Mouse (Mus musculus): ENCODE results near the gene Tspan14.

Gene Tspan14

DNA sequence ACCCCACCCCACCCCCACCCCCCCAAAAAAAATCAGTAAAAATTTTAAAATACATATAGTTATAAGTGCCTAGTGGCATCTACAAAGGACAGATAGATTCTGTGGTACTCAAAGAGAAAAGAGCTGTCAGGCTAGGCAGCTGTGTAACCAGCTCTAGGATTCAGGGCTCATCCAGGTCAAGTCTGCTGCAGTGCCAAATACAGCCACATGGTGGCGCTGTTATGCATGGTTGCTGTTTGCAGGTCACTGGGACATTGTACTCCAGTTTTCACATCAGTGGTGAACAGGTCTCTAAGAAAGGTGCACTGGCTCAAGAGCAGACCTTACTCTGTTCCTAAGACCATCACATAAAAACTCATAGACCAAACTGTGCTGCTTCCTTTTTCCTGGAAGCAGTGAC is 49.0 kb downstream of the Tspan14 start:
- DNase-seq (ENCODE audit: low spot score in 2 of 2) = peak; percentile 77 to 93

DNA sequence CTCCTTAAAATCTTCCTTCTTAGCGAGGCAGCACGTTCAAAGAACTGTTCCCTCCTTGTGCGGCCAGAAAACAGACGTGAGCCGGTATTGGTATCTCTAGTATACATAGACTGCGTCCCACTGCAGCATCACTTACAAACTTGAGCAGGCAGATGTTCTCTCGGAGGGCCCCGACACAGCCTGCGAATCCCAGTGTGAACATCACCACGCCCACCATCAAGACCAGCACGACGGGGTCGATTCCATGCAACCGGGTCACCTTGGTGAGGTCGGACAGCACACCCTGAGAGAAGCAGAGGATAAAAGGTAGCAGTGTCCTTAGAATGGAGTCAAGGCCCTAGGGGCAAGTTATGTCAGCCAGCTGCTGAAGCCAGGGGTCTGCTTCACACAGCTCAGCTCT is 49.9 kb downstream of the Tspan14 start:
- DNase-seq (ENCODE audit: low spot score in 2 of 2) = no peak

DNA sequence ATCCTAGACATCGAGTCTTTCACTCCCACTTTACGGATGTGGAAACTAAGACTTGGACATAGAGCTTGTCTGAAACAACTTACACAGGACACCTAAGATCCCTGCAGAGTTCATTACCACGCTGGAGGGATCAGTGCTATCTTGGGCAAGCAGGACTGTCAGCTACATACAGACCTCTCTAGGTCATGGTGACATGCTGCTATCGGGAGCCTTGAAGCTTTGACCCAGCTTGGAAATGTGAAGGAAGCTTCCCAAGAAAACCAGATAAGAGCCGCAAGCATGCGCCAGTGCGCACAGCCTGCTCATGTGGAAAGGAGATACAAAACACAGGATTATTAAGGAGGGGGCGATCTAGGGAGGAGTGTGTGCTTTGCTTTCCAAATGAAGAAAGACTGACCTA is 50.8 kb downstream of the Tspan14 start:
- DNase-seq (ENCODE audit: low spot score in 2 of 2) = no peak

GRCm38 (mm10) chr14:40914701-40915100 is 51.9 kb downstream of the Tspan14 start:
- DNase-seq (ENCODE audit: low spot score in 2 of 2) = no peak

DNA sequence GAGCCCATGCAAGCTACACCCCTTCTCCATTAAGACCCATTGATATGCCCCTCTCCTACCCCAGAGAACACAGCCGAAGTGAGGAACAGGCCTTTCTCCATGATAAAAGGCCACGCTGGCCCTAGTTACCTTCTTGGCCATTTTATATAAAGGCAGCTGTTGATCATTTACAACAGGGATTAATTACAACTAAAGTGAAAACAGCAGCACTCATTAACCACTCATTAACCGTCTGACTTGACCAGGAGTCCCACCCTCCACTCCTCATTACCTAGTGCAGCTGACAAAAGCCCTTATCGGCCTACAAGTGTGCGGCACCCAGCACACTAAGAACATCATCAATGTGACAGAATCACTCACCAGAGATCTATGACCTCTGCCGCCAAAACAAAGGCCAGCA is 52.9 kb downstream of the Tspan14 start:
- DNase-seq (ENCODE audit: low spot score in 2 of 2) = no peak

DNA sequence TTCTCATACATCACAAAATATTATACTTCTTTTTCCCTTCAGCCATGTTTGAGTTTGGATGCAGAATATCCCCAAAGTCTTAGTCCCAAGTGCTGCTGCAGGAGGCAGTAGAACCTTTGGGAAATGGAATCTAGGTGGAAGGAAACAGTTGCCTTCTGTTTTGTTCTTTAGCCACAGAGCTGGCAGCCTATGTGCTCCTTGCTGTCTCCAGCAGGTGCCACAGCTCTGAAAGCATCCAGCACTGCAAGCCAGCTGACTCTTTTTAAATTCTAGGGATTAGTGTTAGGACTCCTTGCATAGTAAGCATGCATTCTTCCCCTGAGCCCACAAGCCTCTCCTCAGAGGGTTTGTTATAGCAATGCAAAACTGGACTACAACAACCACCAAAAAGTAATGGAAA is 55.1 kb downstream of the Tspan14 start:
- no peak for DNase-seq (ENCODE audit: low spot score in 2 of 2)

- no peak for DNase-seq (ENCODE audit: low spot score in 2 of 2)
Observed at GRCm38 (mm10) chr14:40908763-40909162, 57.8 kb downstream of the Tspan14 start.

- DNase-seq (ENCODE audit: low spot score in 2 of 2) = no peak
Observed at GRCm38 (mm10) chr14:40906770-40907169, 59.8 kb downstream of the Tspan14 start.

DNA sequence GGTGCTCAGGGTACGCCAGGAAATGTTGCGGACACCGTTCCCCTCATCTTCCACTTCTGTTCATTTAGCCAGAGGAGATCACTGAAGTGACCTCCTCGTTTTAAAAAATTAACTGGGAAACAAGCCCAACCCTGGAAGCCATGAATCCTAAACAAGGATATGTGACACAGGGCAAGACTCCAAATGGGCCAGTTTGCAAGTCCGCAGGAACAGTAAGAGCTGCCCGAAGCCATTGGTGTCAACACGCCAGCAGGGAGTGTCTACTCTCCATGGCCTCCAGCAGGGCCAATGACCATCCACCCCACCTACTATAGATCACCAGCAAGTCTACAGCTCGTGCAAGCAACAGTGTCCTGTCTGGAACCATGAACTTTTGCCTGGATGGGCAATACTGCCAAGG is 60.8 kb downstream of the Tspan14 start:
- no peak for DNase-seq (ENCODE audit: low spot score in 2 of 2)

- DNase-seq (ENCODE audit: low spot score in 2 of 2) = no peak
Observed at GRCm38 (mm10) chr14:40902307-40903055, 64.1 kb downstream of the Tspan14 start.

- DNase-seq (ENCODE audit: low spot score in 2 of 2) = no peak
Observed at GRCm38 (mm10) chr14:40900267-40900666, 66.3 kb downstream of the Tspan14 start.

DNA sequence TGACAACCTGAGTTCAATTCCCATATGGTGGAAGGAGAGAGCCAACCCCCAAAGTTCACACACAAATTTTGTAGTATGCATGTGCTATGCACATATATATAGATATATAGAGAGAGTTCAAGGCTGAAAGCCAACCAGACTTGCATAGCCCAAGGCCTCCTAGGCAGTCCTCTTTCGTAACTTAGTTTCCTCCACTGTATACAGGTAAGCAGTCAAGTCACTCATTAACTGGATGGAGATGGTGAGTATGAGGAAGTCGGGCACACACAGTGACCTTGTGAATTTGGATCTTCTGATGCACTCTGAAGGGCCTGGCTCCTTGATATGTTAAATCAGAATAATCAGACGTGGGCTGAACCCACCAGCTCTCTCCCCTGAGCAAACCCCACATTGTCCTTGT is 68.7 kb downstream of the Tspan14 start:
- DNase-seq (ENCODE audit: low spot score in 2 of 2) = no peak

DNA sequence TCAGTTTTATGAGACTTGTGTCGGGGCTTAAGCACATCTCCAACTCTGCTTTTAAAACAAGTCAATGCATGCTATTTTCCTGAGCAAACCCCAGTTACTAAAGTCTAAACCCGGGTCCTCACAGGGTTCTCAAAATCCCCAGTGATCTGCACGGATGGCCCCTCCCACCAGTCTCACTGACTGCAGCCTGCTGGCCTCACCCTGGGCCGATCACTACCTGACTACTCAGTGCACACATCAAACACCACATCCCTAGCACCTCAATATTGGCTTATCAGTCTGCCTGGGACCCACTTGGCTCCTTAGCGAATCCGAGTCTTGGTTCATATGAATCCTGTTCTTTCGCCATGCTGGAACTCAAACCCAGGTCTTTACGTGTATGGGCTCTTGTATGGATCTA is 70.9 kb downstream of the Tspan14 start:
- DNase-seq (ENCODE audit: low spot score in 2 of 2) = no peak

DNA sequence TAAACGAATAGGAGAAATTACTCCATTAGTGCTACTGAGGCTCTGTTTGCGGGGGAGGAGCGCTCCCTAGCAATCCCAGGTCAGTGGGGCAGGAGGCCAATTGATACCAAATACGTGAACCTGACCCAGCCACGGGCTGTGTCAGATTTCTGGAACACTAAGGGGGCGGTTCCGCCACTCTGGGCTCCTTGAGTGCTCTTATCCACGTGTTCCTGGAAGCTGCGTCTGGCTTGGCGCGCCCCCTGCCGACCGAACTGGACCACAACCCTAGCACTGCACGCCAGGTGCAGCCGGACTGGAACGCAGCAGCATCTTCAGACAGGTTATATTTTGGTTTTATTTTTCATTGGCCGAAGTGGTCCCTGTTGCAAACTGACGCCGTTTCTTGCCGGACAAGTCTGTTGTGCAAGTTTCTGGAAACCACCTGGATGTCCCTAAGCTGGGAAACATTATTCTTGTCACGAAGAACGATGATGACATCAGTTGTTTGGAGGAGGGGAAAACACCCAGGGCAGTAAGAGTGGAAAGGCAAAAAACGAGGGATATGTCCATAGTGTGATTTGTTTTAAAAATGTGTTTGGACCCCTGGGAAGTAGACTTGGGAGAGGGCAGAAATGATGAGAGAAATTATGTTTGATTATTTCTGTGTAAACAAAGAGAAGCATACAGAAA is 71.9 kb downstream of the Tspan14 start:
- DNase-seq (ENCODE audit: low spot score in 2 of 2) = peak; percentile 35 to 74

DNA sequence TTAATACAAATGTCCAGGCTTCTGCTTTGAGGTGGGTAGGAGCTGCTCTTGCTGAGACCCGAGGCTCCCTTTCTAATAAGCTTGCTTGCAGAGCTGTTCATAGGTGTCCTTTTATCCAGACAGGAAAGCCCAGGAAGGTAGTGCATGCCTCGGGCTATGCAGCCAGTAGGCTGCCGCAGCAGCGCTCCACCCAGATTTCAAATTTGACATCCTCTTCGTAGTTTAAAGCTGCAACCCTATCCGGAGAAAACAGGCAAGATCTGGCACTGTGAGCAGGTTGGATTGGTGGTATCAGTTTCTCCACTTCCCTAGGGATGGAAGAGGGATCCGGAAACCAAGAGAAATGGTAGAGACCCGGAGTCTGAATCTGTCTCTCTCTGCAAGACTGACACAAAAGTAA is 72.7 kb downstream of the Tspan14 start:
- DNase-seq (ENCODE audit: low spot score in 2 of 2) = no peak

- no peak for DNase-seq (ENCODE audit: low spot score in 2 of 2)
Observed at GRCm38 (mm10) chr14:40893196-40893595, 73.4 kb downstream of the Tspan14 start, which contains the start of gene Sh2d4b. TSS of gene Sh2d4b (minus strand) at chr14:40893266.

DNA sequence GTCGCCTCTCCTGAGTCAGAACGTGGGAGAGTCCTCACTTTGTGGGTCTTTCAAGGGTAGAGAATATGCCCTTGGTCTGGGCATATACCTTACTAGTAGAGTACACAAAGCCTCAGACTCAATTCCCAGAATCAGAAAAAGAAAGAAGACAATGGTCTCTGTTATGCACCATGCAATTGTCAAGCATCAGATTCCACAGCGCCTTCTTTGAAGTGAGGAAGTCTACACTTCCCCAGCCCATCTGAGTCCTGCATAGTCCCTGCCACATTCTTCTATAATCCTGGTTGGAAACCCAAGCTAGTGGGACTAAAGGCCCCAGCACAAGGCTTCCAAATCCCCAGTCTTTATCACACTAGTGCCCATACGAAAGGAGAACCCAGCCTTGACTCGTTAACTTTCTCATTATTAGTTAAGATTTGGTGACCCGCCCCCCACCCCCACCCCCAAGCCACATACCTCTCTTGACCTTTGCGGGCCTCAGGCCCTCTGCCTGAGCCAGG is 74.2 kb downstream of the Tspan14 start:
- DNase-seq (ENCODE audit: low spot score in 2 of 2) = no peak

- DNase-seq (ENCODE audit: low spot score in 2 of 2) = no peak
Observed at GRCm38 (mm10) chr14:40891506-40891905, 75.1 kb downstream of the Tspan14 start.

GRCm38 (mm10) chr14:40889704-40890103 is 76.9 kb downstream of the Tspan14 start:
- DNase-seq (ENCODE audit: low spot score in 2 of 2) = no peak

DNA sequence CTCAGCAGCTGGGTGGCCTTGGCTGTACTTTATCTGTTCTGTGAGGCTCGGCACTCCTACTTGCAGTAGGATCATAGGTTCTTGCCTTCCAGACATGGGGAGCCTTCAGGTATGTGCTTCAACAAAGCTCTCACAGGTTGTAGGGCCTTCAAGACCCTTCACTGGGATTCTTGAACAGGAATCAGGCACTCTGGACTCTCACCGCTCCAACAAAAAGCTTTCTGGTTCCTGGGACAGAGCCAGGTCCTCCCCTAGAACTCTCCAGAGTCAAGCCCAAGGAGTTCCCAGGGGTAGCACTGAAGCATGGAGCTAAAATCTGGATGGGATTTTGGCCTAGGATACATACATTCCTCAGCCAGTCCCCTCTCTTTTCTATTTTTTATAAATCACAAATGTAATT is 77.4 kb downstream of the Tspan14 start:
- no peak for DNase-seq (ENCODE audit: low spot score in 2 of 2)

- no peak for DNase-seq (ENCODE audit: low spot score in 2 of 2)
Observed at GRCm38 (mm10) chr14:40886428-40887202, 80.0 kb downstream of the Tspan14 start.

GRCm38 (mm10) chr14:40885752-40886151 is 80.9 kb downstream of the Tspan14 start:
- no peak for DNase-seq (ENCODE audit: low spot score in 2 of 2)
